Mouse (Mus musculus): ENCODE measurements around the gene Cpt1b. TPM values are rescaled to one million over a fixed set of nuclear protein-coding genes. Genes with fewer than 3 reads are reported as not detected.
"Not testable (repeated sequence)": the region's sequence is repeated elsewhere in the genome, so short reads cannot be mapped to it uniquely, and the experiment has no call there.

The Cpt1b gene
- total RNA-seq, 2 experiments from 2014 or later, result 2.2 to 3.4 TPM

DNA sequence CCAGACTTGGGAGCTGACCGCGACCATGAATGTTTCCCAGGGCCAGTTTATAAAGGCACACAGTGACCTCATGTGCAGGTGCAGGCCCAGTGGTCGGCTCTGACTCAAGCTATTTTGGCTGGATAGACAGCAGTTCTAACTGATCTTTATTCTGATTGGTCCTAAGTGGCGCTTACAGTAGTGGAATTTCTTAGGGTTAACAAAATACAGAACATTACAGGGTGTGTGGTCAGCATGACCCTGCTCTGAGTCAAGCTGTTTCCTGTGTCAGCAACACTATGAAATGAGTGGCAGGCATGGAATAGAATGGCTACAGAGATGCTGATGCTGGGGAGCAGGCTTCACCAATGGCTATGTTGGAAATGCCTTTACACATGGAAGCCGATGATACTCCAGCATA lies 10.2 kb upstream of the Cpt1b start:
- intact Hi-C loops (cut with DNase I), result no loop called here
- no peak for DNase-seq (ENCODE audit: low spot score in 2 of 2)

GRCm38 (mm10) chr15:89434136-89434535 lies 8.5 kb upstream of the Cpt1b start:
- no peak for DNase-seq (ENCODE audit: low spot score in 2 of 2)
- intact Hi-C loops (cut with DNase I), result no loop called here

DNA sequence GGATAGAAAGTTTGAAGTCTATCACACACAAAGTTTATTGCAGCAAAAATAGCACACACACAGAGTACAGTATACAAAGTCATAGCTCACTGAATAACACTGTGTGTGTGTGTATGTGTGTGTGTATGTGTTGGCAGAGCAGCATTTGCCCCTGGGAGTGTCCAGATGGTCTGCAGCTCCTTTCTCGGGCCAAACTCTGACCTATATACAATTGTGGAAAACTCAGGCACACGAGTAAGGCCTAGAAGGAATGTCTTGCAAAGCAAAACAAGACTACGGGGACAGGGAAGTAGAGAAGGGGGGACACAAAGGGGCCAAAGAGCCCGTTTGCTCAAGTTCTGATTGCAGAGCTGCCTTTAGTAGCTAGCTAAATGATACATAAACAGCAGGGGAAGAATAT lies 7.3 kb upstream of the Cpt1b start:
- DNase-seq (ENCODE audit: low spot score in 2 of 2), result no peak
- intact Hi-C loops (cut with DNase I), result no loop called here

DNA sequence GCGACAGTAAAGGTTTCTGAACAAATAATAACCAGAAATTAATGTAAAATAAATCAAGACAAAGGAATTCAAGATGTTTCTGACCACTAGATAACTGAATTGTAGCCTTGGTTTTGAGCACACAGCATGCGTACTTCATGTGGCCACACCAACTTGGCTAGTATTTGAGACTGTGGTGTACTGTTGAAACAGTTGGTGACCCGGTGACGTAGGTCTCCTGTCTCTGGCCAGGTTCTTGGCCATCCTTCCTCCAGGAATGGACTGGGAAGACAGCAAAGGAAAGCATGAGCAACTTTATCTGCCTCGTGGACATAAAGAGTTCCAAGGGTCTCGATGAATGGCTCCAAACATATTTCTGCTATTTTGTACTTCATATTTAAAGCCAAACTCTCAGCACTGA lies 6.1 kb upstream of the Cpt1b start:
- intact Hi-C loops (cut with DNase I), result no loop called here
- no peak for DNase-seq (ENCODE audit: low spot score in 2 of 2)

DNA sequence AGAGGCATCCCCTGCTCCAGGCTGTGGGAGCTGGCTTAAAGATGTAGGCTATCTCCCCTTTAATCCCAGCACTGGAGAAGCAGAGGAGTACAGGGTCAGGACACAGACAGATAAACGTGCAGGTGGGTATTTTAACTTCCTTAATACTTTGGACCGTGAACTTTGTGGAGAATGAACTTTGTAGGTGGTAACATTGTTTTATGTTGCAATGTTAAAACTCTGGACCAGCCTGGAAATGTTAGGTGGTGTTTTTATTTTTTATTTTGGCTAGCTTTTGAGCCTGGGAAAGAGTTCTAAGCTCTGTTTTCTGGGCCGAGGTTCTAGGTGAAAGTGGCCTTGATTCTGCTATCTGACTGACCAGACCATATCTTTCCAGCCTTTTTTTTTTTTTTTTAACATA lies 5.6 kb upstream of the Cpt1b start:
- intact Hi-C loops (cut with DNase I), result no loop called here
- no peak for DNase-seq (ENCODE audit: low spot score in 2 of 2)

DNA sequence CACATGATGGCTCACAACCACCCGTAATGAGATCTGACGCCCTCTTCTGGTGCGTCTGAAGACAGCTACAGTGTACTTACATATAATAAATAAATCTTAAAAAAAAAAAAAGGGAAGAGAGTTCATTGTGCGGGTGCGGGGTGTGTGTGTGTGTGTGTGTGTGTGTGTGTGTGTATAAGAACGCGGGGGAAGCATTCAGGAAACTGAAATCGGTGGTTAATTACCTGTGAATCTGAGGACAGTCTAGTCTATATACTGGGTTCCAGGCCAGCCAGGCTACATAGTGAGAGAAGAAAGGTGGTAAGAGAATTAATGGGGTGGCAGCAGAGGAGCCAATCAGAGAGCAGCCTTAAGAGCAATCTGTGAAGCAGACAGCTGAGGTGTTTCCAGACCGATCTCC lies 5.1 kb upstream of the Cpt1b start:
- DNase-seq (ENCODE audit: low spot score in 2 of 2); intact Hi-C loops (cut with DNase I): not testable (repeated sequence)

GRCm38 (mm10) chr15:89430341-89430740 lies 4.7 kb upstream of the Cpt1b start:
- peak in 1 of 2 experiments; percentile 35 for DNase-seq (ENCODE audit: low spot score in 2 of 2)
- intact Hi-C loops (cut with DNase I), result no loop called here

DNA sequence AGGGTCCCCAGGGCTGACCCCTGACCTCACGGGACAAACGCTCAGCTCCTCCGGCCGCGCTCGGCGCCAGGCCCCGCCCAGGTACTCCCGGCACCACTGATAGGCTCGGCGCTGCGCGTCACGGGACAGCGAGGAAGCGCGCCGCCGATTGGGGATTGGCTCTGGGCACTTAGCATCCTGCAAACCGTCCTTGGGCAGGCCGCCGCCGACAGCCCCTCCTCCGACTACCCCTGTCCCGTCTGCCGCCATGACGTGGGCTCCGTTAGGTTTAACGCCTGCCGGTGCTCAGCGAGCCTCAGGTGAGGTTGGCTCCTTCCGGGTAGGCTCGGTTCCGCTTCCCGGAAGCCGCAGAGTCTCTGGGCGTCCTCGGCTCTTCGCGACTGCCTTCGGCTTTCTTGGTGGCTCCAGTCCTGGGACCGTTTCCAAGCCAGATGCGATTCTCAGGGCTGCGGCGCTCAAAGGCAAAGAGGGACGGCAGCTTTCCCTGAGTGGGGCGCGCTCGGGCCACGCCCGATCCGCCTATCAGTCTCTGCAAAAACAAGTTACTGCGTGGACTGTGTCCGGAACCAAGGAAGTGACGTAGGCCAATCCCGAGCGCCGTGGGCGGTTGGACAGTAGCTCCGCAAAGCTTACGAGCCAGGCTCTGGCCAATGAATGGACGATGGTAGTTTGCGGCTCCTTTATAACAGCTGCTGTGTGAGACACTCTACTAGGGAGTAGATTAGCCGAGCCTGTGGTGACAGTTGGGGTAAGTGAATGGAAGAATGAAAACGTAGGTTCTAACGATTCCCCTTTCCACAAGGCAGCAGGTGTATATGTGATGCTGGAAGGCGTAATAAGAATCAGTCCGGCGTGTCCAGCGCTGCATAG lies 3.9 kb upstream of the Cpt1b start, which contains the start of the genes C730034F03Rik, Gm44502 and Chkb:
Gene C730034F03Rik, plus strand, starts transcription at position 238 of the 870 bp plus-strand sequence.
Gene Gm44502, minus strand, starts transcription at position 345 of the 870 bp plus-strand sequence.
Gene Chkb, minus strand, starts transcription at position 557 of the 870 bp plus-strand sequence.
- DNase-seq (ENCODE audit: low spot score in 2 of 2), result peak; percentile 95 to 97
- intact Hi-C loops (cut with DNase I), result loop anchor here (5.0 kb wide), 1 partner anchor 47 kb away; the partner anchor contains the start of gene Klhdc7b

GRCm38 (mm10) chr15:89428821-89429351 lies 3.2 kb upstream of the Cpt1b start:
- no peak for DNase-seq (ENCODE audit: low spot score in 2 of 2)
- intact Hi-C loops (cut with DNase I), result loop anchor here (5.0 kb wide), 1 partner anchor 47 kb away; the partner anchor contains the start of gene Klhdc7b

DNA sequence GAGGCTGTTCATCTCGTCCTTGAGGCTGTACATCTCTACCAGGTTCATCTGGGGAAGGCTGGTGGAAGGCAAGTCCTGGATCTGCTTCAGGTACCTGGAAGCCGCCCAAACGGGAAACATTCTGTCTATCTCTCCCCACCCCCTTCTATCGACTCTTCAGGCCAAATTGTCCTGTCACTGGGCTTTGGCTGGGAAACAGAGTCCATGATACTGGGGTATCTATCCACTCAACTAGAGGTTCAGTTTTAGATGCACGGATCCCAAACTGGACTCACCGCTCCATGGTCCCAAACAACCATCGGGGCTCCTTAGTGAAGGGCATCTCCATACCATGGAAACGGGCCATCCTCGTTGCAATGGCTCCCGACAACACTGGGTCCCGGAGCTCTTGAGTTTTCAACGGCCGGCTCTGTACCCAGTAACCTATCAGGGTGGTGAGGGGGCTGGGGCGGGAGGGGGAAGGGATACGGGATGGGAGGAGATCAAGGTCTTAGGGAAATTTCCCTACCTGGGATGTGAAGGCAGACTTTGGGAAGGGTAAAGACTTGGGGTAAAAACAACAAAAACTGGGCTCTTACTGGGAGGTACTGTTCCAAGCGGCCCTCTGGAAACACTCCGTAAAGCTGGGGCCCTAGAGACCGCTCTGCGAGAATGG lies 2.6 kb upstream of the Cpt1b start:
- DNase-seq (ENCODE audit: low spot score in 2 of 2), result no peak
- intact Hi-C loops (cut with DNase I), result loop anchor here (5.0 kb wide), 1 partner anchor 46 kb away; the partner anchor contains the start of gene Klhdc7b

DNA sequence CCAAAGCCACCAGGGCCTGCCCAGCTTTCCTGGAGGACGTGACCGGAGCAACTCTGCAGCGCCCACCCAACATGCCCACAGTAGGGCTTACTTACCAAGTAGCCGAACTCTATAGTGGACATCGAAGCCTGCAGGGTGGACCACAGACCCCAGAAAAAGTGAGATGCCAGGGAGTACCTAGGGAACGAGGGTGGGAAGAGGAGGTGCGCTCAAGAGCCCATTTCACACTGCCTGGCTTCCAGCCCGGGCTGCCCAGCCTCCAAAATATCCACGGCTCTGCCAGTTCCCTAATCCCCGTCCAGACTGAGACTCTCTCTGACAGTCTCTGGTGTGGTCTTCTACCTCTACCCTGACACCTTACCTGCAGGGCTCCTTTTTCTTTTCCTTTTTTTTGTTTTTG lies 1.1 kb upstream of the Cpt1b start:
- no peak for DNase-seq (ENCODE audit: low spot score in 2 of 2)
- intact Hi-C loops (cut with DNase I), result loop anchor here (5.0 kb wide), 1 partner anchor 44 kb away; the partner anchor contains the start of gene Klhdc7b

GRCm38 (mm10) chr15:89424621-89425020 lies 1.0 kb downstream of the Cpt1b start:
- no peak for DNase-seq (ENCODE audit: low spot score in 2 of 2)
- intact Hi-C loops (cut with DNase I), result loop anchor here (5.0 kb wide), 1 partner anchor 42 kb away; the partner anchor contains the start of gene Klhdc7b

GRCm38 (mm10) chr15:89421938-89422337 lies 3.7 kb downstream of the Cpt1b start:
- intact Hi-C loops (cut with DNase I), result no loop called here
- DNase-seq (ENCODE audit: low spot score in 2 of 2), result no peak

- DNase-seq (ENCODE audit: low spot score in 2 of 2), result no peak
- intact Hi-C loops (cut with DNase I), result no loop called here
Observed at GRCm38 (mm10) chr15:89415282-89415681, 10.4 kb downstream of the Cpt1b start.

DNA sequence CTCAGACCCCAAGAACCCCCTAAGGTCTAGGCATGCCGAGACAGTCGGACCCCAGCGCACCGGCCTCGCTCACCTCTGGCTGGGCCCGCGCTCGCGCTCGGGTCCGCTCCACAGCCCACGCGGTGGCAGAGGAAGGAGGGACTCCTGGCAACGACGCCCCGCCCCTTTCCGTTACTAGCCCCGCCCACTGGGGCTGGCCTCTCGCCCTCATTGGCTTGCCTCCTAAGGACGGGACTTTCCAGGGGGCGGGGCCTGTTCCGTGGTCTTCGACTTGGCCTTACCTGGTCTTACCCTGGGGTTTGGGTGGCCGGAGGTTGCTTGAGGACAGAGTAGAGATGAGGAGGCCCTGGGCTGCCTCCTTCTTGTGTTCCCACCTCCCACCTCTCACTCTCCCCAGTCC lies 15.5 kb downstream of the Cpt1b start, which contains the start of gene Syce3:
Gene Syce3, minus strand, starts transcription at position 386 of the 400 bp plus-strand sequence.
- no peak for DNase-seq (ENCODE audit: low spot score in 2 of 2)
- intact Hi-C loops (cut with DNase I), result no loop called here

DNA sequence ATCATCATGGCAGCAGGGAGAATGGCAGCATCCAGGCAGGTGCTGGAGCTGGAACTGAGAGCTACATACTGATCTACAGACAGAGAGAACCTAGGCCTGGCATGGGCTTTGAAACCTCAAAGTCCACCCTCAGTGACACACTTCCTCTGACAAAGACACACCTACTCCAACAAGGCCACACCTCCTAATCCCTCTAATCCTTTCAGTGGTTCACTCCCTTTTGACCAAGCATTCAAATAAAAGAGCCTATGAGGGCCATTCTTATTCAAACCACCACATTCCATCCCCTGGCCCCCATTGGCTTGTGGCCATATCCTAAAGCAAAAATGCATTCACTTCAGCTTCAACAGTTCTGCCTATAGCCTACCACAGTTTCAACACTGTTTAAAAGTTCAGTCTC lies 19.0 kb downstream of the Cpt1b start:
- intact Hi-C loops (cut with DNase I), result no loop called here
- DNase-seq (ENCODE audit: low spot score in 2 of 2), result no peak

DNA sequence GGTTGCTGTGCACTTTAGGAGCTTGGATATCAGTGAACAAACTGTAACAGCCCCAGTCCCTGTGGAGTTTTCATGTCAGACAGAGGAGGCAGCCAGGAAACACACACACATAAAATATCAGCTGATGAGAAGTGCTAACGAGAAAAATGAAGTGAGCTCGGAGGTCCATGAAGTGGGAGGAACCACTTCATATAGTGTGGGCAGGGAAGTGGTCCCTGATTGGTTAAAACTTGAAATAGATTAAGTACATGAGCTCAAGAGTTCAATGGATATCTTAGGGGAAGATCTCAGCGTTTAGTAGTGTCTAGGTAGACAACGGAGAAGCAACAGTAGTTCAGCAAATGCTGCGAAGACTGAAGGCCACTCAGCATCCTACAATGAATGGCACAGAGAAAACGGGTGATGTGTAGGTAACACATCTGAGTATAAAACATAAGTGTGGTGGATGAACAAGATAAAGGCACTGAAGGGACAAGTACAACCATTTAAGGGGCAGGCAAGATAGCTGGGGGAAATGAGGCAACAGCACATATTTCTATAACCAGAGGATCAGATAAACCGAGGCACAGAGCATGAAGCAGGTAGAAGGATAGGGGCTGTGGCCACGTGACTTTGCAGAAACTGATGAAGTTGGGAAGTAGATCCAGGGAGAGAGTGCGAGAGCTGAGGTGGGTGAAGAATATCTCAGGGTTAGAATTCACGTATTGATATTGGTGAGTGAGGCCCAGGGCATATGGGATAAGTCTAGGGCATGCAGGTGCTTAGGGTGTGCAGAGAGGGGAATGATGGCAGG lies 20.6 kb downstream of the Cpt1b start:
- intact Hi-C loops (cut with DNase I), result no loop called here

GRCm38 (mm10) chr15:89402471-89402870 lies 23.2 kb downstream of the Cpt1b start:
- DNase-seq (ENCODE audit: low spot score in 2 of 2), result no peak
- intact Hi-C loops (cut with DNase I), result no loop called here

More for the DNA sequence above, 20.6 kb downstream of the Cpt1b start:
- no peak for DNase-seq (ENCODE audit: low spot score in 2 of 2)

GRCm38 (mm10) chr15:89399716-89400115 lies 25.9 kb downstream of the Cpt1b start:
- intact Hi-C loops (cut with DNase I), result no loop called here

More at GRCm38 (mm10) chr15:89399716-89400115, 25.9 kb downstream of the Cpt1b start:
- DNase-seq (ENCODE audit: low spot score in 2 of 2), result no peak
